Mouse (Mus musculus): ENCODE results near the gene Cryzl1. TPM values are rescaled to one million over a fixed set of nuclear protein-coding genes. Genes with fewer than 3 reads are reported as not detected.
"Not testable (repeated sequence)": the region's sequence is repeated elsewhere in the genome, so short reads cannot be mapped to it uniquely, and the experiment has no call there.

Gene Cryzl1
- total RNA-seq, 2 experiments from 2014 or later, result 23.0 to 25.0 TPM

GRCm38 (mm10) chr16:91645420-91645819 is 83.4 kb downstream of the Cryzl1 start:
- not testable (repeated sequence) for DNase-seq

GRCm38 (mm10) chr16:91644901-91645300 is 83.9 kb downstream of the Cryzl1 start:
- DNase-seq, result no peak

GRCm38 (mm10) chr16:91640171-91640570 is 88.6 kb downstream of the Cryzl1 start:
- no peak for DNase-seq

GRCm38 (mm10) chr16:91639636-91640035 is 89.1 kb downstream of the Cryzl1 start:
- no peak for DNase-seq

Other genes with a start within 250 kb of the Cryzl1 start
- gene Ifnar1, start 243.7 kb downstream of the Cryzl1 start, total RNA-seq (2021), result 10 to 100 TPM; 19.0 to 23.1 TPM
- 100 to 1,000 TPM; 121 to 129 TPM for gene Ifngr2, start 181.9 kb downstream of the Cryzl1 start, total RNA-seq (2021)
- 10 to 100 TPM; 42.4 to 46.6 TPM for gene Tmem50b, start 131.2 kb downstream of the Cryzl1 start, total RNA-seq (2021)
- gene Dnajc28, start 109.9 kb downstream of the Cryzl1 start, total RNA-seq (2021), result 10 to 100 TPM; 35.1 to 40.1 TPM
- gene Gart, start 82.0 kb downstream of the Cryzl1 start, total RNA-seq (2021), result 10 to 100 TPM; 53.7 to 69.4 TPM
- gene Son, start 81.5 kb downstream of the Cryzl1 start, total RNA-seq (2021), result 100 to 1,000 TPM; 120 to 135 TPM
- 1 to 10 TPM; 2.9 to 3.6 TPM for gene Donson, start 40.2 kb downstream of the Cryzl1 start, total RNA-seq (2021)
- gene Itsn1, start 306 bp upstream of the Cryzl1 start, total RNA-seq (2021), result 10 to 100 TPM; 50.2 to 53.6 TPM

Data from heart, adult 18-20 months (tissue).